In genomic region chr12:110977896-110978606, GRCm38 (mm10) we compare ENCODE assay signal across 7 mouse cellular contexts. TPM values are rescaled to one million over a fixed set of nuclear protein-coding genes. Genes with fewer than 3 reads are reported as not detected.
DNase-seq lines count a peak whose midpoint lies in the region; ATAC-seq and TF ChIP-seq lines count a peak whose summit lies in the region.

No protein-coding gene starts in this region.

- peak overlapping the region; percentile 89 for H3K4me2 ChIP-seq in embryonic facial prominence, embryonic 13.5 days
- peak overlapping the region; percentile 89 for H3K4me2 ChIP-seq in neural tube, embryonic 15.5 days

- H3K9me3 ChIP-seq in embryonic facial prominence, embryonic 13.5 days, result no peaks in the 10 kb centered on the region
- H3K9me3 ChIP-seq in neural tube, embryonic 15.5 days (replicated peaks), result no peaks in the 10 kb centered on the region

- peak overlapping the region; percentile 93 for H3K4me3 ChIP-seq in testis, adult 2 months (ENCODE audit: control insufficient read depth, low read depth, low read length)
- H3K4me3 ChIP-seq in embryonic facial prominence, embryonic 13.5 days, result peak overlapping the region; percentile 89
- peak overlapping the region; percentile 86 for H3K4me3 ChIP-seq in neural tube, embryonic 15.5 days (replicated peaks)

- H3K36me3 ChIP-seq in testis, adult 2 months (ENCODE audit: control insufficient read depth, insufficient read depth, low read length), result no peaks in the 10 kb centered on the region
- H3K36me3 ChIP-seq in embryonic facial prominence, embryonic 13.5 days, result peaks cover 44% of the 10 kb centered on the region
- H3K36me3 ChIP-seq in neural tube, embryonic 15.5 days, result peaks cover 15% of the 10 kb centered on the region; the same call in 1 of the 2 replicates

- peak overlapping the region; percentile 58 for H3K27ac ChIP-seq in testis, adult 2 months (ENCODE audit: control insufficient read depth, insufficient read depth, low read depth, low read length)
- H3K27ac ChIP-seq in embryonic facial prominence, embryonic 13.5 days, result peak overlapping the region; percentile 73; the same call in 1 of the 2 replicates
- peak overlapping the region; percentile 70; the same call in 1 of the 2 replicates for H3K27ac ChIP-seq in neural tube, embryonic 15.5 days (replicated peaks)

- no peak for TF ChIP-seq CTCF in testis, adult 2 months (IDR thresholded peaks at IDR 0.05; ENCODE audit: control insufficient read depth, insufficient read depth, insufficient replicate concordance, low read depth, low read length)

- WGBS in embryonic facial prominence, embryonic 13.5 days, result 46% methylated on average over 14 of the region's 14 CpGs
- WGBS in neural tube, embryonic 15.5 days, result 43% methylated on average over 14 of the region's 14 CpGs

- DNase-seq in testis, postnatal 10 days (ENCODE audit: low spot score), result no peak
- DNase-seq in kidney, postnatal 4 days, result peak; percentile 23 to 37
- DNase-seq in natural killer cell, adult 2 months (ENCODE audit: low spot score in 2 of 2), result no peak
- DNase-seq in lung, postnatal 25 days (ENCODE audit: low spot score), result no peak

- peaks cover 20% of the 10 kb centered on the region for H3K4me1 ChIP-seq in testis, adult 2 months (ENCODE audit: control insufficient read depth, insufficient read depth, low read length)
- H3K4me1 ChIP-seq in embryonic facial prominence, embryonic 13.5 days, result peaks cover 10% of the 10 kb centered on the region
- peaks cover 16% of the 10 kb centered on the region for H3K4me1 ChIP-seq in neural tube, embryonic 15.5 days

- ATAC-seq in embryonic facial prominence, embryonic 13.5 days (ENCODE audit: insufficient number of reproducible peaks, insufficient read depth, low FRiP score, low TSS enrichment, low read depth), result peak; percentile 26; the same call in 1 of the 2 replicates
- no peak; the same call in 1 of the 2 replicates for ATAC-seq in neural tube, embryonic 15.5 days (ENCODE audit: low FRiP score)

- H3K9ac ChIP-seq in embryonic facial prominence, embryonic 13.5 days, result peak overlapping the region; percentile 89
- H3K9ac ChIP-seq in neural tube, embryonic 15.5 days (replicated peaks), result peak overlapping the region; percentile 76

- H3K27me3 ChIP-seq in testis, adult 2 months (ENCODE audit: control insufficient read depth, insufficient read depth, low read length), result no peaks in the 10 kb centered on the region
- H3K27me3 ChIP-seq in embryonic facial prominence, embryonic 13.5 days, result no peaks in the 10 kb centered on the region
- H3K27me3 ChIP-seq in neural tube, embryonic 15.5 days (replicated peaks), result no peaks in the 10 kb centered on the region; the same call in 1 of the 2 replicates

- 0 out of 2 replicates have a peak, but pooled peaks have one; percentile 8 for TF ChIP-seq POLR2A in testis, adult 2 months (IDR thresholded peaks at IDR 0.05; ENCODE audit: control insufficient read depth, low read depth, low read length)

RNA-seq across cellular contexts. Expression of gene Ankrd9, which starts 0.8 kb away (rescaled TPM):
- polyA plus RNA-seq in testis, adult 2 months (2012; rRNA removed), result 157 and 171 TPM in 2 replicates
- 16.4 and 16.8 TPM in 2 replicates for polyA plus RNA-seq in embryonic facial prominence, embryonic 13.5 days (2015; fragmentation: Nextera tagmentation; extraction: Ambion mirVana)
- polyA plus RNA-seq in neural tube, embryonic 15.5 days (2015; fragmentation: Nextera tagmentation; extraction: Ambion mirVana), result 10.5 and 12.6 TPM in 2 replicates

Comparison
In these comparisons a context has a peak if more than half of its experiments do, and no peak if none do; other contexts are left out.
1. DNase-seq: peak in kidney, postnatal 4 days (2 of 2); none in testis, postnatal 10 days (single experiment), natural killer cell, adult 2 months (0 of 2) and lung, postnatal 25 days (single experiment).
2. Peak in every context shown above with its lines, with median percentiles within 50 percentile points of each other: H3K27ac ChIP-seq and H3K4me3 ChIP-seq.